Mouse (Mus musculus): Measurements from ENCODE around the gene Ncf2. TPM values are rescaled to one million over a fixed set of nuclear protein-coding genes. Genes with fewer than 3 reads are reported as not detected.
A peak's percentile ranks its signal among the peaks of the same experiment; 100 is the strongest.
"Not testable (repeated sequence)": the region's sequence is repeated elsewhere in the genome, so short reads cannot be mapped to it uniquely, and the experiment has no call there.

Gene Ncf2
- polyA plus RNA-seq, 1 experiment from 2014 or later = 6.7 TPM

DNA sequence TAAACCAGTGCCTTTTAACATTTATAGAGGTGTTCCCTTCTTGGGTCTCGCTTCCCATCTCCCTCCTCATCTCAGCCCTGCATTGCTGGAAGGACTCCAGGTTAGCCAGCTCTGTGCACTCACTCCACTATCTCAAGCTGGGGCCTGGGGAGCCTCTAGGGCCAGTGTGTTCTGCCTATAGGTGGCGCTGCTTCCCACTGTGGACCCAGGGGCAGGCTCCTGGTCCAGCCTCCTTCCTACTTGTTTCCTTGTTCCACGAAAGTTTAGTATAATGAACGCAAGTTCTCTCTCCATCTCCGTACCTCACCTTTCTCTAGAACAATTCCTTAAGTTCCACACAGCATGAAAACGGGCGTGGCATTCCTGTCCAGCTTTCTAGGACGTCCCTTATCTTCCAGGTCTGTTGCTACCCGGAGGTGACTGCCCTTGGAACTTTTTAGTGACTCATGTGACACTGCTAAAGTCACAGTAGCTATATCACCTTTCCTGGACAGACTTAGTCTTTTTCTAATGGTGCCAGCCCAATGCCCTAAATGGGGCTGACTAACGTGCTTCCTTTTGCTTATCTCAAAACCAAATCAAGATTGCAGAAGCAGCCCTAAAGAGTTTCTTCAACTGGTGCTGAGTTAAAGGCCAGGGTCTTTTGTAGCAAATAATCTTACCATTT is 20.8 kb upstream of the Ncf2 start:
- H3K27me3 ChIP-seq (ENCODE audit: insufficient read depth, low read length) = no peaks in the 10 kb centered on the region
- no peak overlapping the region for H3K4me3 ChIP-seq (ENCODE audit: low read length)
- no peak overlapping the region for H3K9ac ChIP-seq (replicated peaks; ENCODE audit: low read length)
- peaks cover 5% of the 10 kb centered on the region; the same call in 1 of the 2 replicates for H3K4me1 ChIP-seq (ENCODE audit: insufficient read depth, low read length)
- no peaks in the 10 kb centered on the region for H3K9me3 ChIP-seq (ENCODE audit: low read length)
- no peak overlapping the region for H3K4me2 ChIP-seq (replicated peaks; ENCODE audit: low read depth, low read length)
- ATAC-seq (ENCODE audit: low FRiP score, low TSS enrichment) = peak; percentile 87
- peaks cover 20% of the 10 kb centered on the region for H3K36me3 ChIP-seq (ENCODE audit: insufficient read depth, low read length)
- 35% methylated on average over 10 of the region's 10 CpGs for WGBS
- no peak overlapping the region for H3K27ac ChIP-seq (ENCODE audit: low read length)

DNA sequence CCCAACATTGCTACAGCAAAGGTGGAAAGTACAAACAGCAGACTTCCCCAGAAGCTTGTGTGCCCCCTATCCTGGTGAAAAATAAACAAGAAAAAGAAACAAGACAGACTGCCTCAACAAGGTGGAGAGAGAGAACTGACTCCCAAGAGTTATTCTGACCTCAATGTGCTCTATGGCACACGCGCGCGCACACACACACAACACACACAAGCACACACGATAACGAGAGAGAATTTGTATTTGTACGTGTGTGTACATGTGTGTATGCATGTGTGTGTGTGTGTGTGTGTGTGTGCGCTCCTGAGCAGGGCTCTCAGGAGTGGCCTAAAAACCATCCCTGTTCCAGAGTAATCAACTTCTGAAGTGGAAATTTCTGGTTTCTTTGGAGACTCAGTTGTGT is 15.4 kb upstream of the Ncf2 start:
- 95% methylated on average over 8 of the region's 8 CpGs for WGBS
- H3K27ac ChIP-seq (ENCODE audit: low read length) = no peak overlapping the region
- H3K36me3 ChIP-seq (ENCODE audit: insufficient read depth, low read length) = no peaks in the 10 kb centered on the region
- no peak overlapping the region for H3K4me2 ChIP-seq (replicated peaks; ENCODE audit: low read depth, low read length)
- no peaks in the 10 kb centered on the region for H3K27me3 ChIP-seq (ENCODE audit: insufficient read depth, low read length)
- no peaks in the 10 kb centered on the region for H3K9me3 ChIP-seq (ENCODE audit: low read length)
- no peak overlapping the region for H3K9ac ChIP-seq (replicated peaks; ENCODE audit: low read length)
- no peak overlapping the region for H3K4me3 ChIP-seq (ENCODE audit: low read length)
- no peak for ATAC-seq (ENCODE audit: low FRiP score, low TSS enrichment)
- peaks cover 5% of the 10 kb centered on the region; the same call in 1 of the 2 replicates for H3K4me1 ChIP-seq (ENCODE audit: insufficient read depth, low read length)

DNA sequence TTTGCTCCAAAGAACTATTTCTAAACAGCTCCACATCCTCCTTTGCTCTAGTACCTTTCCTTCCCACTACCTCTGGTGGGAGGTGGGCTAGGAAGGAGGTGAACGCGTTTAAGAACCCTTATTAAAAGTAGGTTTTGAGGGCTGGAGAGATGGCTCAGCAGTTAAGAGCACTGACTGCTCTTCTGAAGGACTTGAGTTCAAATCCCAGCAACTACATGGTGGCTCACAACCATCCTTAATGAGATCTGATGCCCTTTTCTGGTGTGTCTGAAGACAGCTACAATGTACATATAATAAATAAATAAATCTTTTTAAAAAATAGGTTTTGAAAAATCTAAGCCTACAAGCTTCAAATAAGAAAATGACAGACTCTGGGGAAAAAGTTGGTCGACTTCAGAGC is 14.5 kb upstream of the Ncf2 start:
- ATAC-seq (ENCODE audit: low FRiP score, low TSS enrichment); H3K36me3 ChIP-seq (ENCODE audit: insufficient read depth, low read length); H3K4me3 ChIP-seq (ENCODE audit: low read length); H3K27me3 ChIP-seq (ENCODE audit: insufficient read depth, low read length); H3K4me2 ChIP-seq (replicated peaks; ENCODE audit: low read depth, low read length); H3K9ac ChIP-seq (replicated peaks; ENCODE audit: low read length); H3K4me1 ChIP-seq (ENCODE audit: insufficient read depth, low read length); H3K9me3 ChIP-seq (ENCODE audit: low read length); H3K27ac ChIP-seq (ENCODE audit: low read length): not testable (repeated sequence)
- WGBS = 75% methylated on average over 3 of the region's 3 CpGs

DNA sequence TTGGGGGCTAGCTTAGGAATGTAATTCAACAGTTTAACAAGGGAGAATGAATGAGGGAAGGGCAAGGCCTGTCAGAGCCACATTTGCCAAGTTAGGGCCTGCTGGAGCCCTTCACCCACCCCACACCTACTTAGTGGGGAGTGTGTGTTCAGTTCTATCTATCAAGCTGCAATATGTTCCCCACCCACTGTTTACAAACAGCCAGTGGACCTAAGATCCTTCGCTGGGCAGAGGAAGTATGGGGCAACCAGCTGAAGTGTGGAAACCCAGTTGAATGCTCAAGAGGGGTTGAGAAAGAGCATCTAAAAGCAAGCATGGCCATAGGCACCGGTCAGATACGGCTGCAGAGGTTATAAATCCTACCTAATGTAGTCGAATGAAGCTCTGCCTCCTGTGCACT is 13.0 kb upstream of the Ncf2 start:
- no peak overlapping the region for H3K9ac ChIP-seq (replicated peaks; ENCODE audit: low read length)
- H3K4me2 ChIP-seq (replicated peaks; ENCODE audit: low read depth, low read length) = no peak overlapping the region
- ATAC-seq (ENCODE audit: low FRiP score, low TSS enrichment) = no peak
- 87% methylated on average over 4 of the region's 4 CpGs for WGBS
- H3K27ac ChIP-seq (ENCODE audit: low read length) = no peak overlapping the region
- H3K36me3 ChIP-seq (ENCODE audit: insufficient read depth, low read length) = no peaks in the 10 kb centered on the region
- peaks cover 18% of the 10 kb centered on the region for H3K4me1 ChIP-seq (ENCODE audit: insufficient read depth, low read length)
- no peak overlapping the region for H3K4me3 ChIP-seq (ENCODE audit: low read length)
- no peaks in the 10 kb centered on the region for H3K9me3 ChIP-seq (ENCODE audit: low read length)
- no peaks in the 10 kb centered on the region for H3K27me3 ChIP-seq (ENCODE audit: insufficient read depth, low read length)

DNA sequence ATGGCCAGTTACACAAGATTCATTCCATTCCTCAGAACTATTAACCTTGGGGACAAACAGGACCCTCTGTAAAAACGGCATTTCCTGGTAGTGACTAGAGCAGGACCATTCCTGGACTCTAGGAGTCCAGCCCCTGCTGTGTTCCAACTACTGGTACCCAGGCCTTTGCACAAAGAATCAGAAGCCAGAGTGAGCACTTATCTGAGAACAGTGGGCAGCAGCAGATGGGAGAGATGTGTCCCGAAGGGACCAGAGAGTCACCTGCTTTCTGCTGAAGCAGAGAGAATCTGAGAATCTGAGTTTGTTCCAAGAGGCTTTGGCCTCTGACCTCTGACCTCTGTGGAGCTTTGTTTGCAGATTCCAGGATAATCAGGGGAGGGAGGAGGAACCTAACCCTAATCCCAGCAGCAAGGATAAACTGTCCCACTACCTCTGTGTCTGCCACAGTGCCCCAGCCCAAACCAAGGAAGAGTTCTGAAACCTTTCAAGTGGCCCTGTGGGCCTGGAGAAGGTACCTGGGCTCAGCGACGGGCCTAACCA is 11.8 kb upstream of the Ncf2 start:
- no peak overlapping the region for H3K4me3 ChIP-seq (ENCODE audit: low read length)
- ATAC-seq (ENCODE audit: low FRiP score, low TSS enrichment) = no peak
- H3K27me3 ChIP-seq (ENCODE audit: insufficient read depth, low read length) = no peaks in the 10 kb centered on the region
- no peak overlapping the region for H3K9ac ChIP-seq (replicated peaks; ENCODE audit: low read length)
- H3K27ac ChIP-seq (ENCODE audit: low read length) = no peak overlapping the region
- 50% methylated on average over 4 of the region's 4 CpGs for WGBS
- H3K9me3 ChIP-seq (ENCODE audit: low read length) = no peaks in the 10 kb centered on the region
- H3K36me3 ChIP-seq (ENCODE audit: insufficient read depth, low read length) = no peaks in the 10 kb centered on the region
- H3K4me2 ChIP-seq (replicated peaks; ENCODE audit: low read depth, low read length) = no peak overlapping the region
- peaks cover 18% of the 10 kb centered on the region for H3K4me1 ChIP-seq (ENCODE audit: insufficient read depth, low read length)

DNA sequence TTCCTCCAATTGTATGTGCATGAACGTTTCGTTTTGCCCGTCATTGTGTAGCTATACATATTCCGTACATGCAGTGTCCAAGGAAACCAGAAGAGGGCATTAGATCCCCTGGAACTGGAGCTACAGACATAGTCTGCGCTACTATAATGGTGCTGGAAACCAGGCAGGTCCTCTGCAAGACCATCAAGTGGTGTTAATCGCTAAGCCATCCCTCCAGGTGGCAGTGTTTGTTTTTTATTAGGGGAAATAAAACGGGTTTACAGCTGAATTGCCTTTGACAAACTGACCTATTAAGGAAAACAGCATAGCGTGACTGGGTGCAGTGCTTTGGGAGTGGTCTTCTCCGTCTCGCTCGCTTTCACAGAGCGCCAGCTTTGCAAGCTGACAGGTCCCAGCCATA is 9.7 kb upstream of the Ncf2 start:
- no peaks in the 10 kb centered on the region for H3K9me3 ChIP-seq (ENCODE audit: low read length)
- no peaks in the 10 kb centered on the region for H3K36me3 ChIP-seq (ENCODE audit: insufficient read depth, low read length)
- ATAC-seq (ENCODE audit: low FRiP score, low TSS enrichment) = peak; percentile 72
- H3K27me3 ChIP-seq (ENCODE audit: insufficient read depth, low read length) = no peaks in the 10 kb centered on the region
- peak overlapping the region; percentile 41 for H3K4me2 ChIP-seq (replicated peaks; ENCODE audit: low read depth, low read length)
- H3K9ac ChIP-seq (replicated peaks; ENCODE audit: low read length) = no peak overlapping the region
- WGBS = 11% methylated on average over 12 of the region's 12 CpGs
- peaks cover 16% of the 10 kb centered on the region for H3K4me1 ChIP-seq (ENCODE audit: insufficient read depth, low read length)
- peak overlapping the region; percentile 67 for H3K27ac ChIP-seq (ENCODE audit: low read length)
- H3K4me3 ChIP-seq (ENCODE audit: low read length) = no peak overlapping the region

DNA sequence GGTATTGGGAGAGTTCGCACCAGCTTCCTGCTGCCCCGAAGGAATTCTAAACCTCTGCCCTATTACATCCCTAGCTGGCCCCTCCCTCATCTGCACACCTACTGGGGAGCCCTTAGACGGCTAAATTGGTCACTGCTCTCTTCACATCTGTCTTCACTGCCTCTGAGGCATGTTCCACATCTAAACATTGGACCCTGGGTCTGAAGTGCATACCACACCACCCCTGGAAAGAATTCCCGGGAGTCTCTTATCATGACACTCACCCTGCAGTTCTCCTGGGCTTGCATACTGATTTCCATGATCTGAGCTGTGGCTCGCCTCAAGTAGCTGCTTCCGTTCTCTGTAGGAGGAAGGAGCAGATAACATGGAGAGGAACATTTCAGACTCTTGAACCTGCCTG is 9.2 kb upstream of the Ncf2 start:
- WGBS = 7% methylated on average over 6 of the region's 6 CpGs
- ATAC-seq (ENCODE audit: low FRiP score, low TSS enrichment) = peak; percentile 78
- peak overlapping the region; percentile 41; the same call in 1 of the 2 replicates for H3K4me2 ChIP-seq (replicated peaks; ENCODE audit: low read depth, low read length)

DNA sequence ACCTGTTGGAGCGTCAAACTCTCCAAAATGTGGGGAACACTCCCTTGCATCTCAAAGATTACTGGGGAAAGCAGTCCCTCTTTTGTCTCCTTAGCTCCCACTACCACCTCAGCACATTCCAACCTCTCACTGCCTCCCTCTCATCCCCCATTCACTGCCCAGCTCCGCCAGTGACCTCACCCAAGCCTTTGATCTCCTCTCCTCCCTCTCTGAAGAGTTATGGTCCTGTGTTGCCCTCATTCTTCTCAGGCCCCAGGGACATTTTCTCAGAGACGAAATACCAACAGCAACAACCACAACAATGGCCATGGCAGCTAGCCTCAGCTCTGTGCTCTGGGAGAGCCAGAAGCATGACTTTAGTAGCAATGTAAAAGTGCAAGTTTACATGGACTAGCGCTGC is 8.7 kb upstream of the Ncf2 start:
- Histone ChIP-seq H3K27ac (ENCODE audit: low read length) (peak overlapping the region; percentile 67), H3K36me3 (ENCODE audit: insufficient read depth, low read length) (no peaks in the 10 kb centered on the region), H3K4me1 (ENCODE audit: insufficient read depth, low read length) (peaks cover 16% of the 10 kb centered on the region), H3K9ac (replicated peaks; ENCODE audit: low read length) (no peak overlapping the region), H3K27me3 (ENCODE audit: insufficient read depth, low read length) (no peaks in the 10 kb centered on the region), H3K4me2 (replicated peaks; ENCODE audit: low read depth, low read length) (0 out of 2 replicates have a peak overlapping the region, but pooled peaks have one; percentile 41), H3K9me3 (ENCODE audit: low read length) (no peaks in the 10 kb centered on the region), H3K4me3 (ENCODE audit: low read length) (no peak overlapping the region)
- peak; percentile 80 for ATAC-seq (ENCODE audit: low FRiP score, low TSS enrichment)
- WGBS = 15% methylated on average over 4 of the region's 4 CpGs

More for the DNA sequence above, 9.2 kb upstream of the Ncf2 start:
- peaks cover 16% of the 10 kb centered on the region for H3K4me1 ChIP-seq (ENCODE audit: insufficient read depth, low read length)
- H3K27ac ChIP-seq (ENCODE audit: low read length) = peak overlapping the region; percentile 67
- H3K4me3 ChIP-seq (ENCODE audit: low read length) = no peak overlapping the region
- H3K9me3 ChIP-seq (ENCODE audit: low read length) = no peaks in the 10 kb centered on the region
- no peak overlapping the region for H3K9ac ChIP-seq (replicated peaks; ENCODE audit: low read length)
- H3K36me3 ChIP-seq (ENCODE audit: insufficient read depth, low read length) = no peaks in the 10 kb centered on the region
- H3K27me3 ChIP-seq (ENCODE audit: insufficient read depth, low read length) = no peaks in the 10 kb centered on the region

DNA sequence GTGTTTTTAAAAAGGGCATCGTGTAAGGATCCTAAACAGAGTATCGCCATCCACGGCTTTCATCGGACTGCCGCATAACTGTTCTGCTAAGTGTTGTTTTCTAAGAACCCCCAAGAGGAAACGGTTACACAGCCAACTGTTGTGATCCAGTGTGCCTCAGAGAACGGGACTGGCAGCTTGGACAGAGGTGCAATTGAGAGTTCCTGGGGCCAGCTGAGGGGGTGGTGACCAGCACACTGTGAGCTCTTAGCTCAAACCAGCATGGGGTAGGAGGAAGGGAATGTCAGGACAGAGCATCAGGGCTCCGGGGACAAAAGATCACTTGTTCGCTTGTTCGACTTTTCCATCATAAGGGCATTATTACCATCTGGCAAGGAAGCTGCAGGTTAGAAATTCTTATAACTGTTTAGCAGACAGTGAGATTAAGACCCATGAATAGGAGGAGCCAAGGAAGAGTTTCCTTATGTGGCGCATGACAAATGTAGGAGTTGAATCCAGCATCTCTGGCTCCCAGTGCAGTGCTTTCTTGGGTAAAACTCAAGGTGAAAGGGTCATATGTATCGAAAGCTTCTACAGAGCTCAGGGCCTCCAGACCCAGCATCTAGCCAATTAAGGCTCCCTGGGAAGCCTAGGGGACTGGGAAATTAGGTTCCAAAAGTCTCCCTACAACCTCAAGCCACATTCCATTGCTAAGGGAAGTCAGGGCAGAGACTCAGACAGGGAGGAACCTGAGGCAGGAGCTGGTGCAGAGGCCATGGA is 7.1 kb upstream of the Ncf2 start:
- Histone ChIP-seq H3K4me2 (replicated peaks; ENCODE audit: low read depth, low read length) (no peak overlapping the region), H3K27ac (ENCODE audit: low read length) (no peak overlapping the region), H3K9me3 (ENCODE audit: low read length) (no peaks in the 10 kb centered on the region), H3K36me3 (ENCODE audit: insufficient read depth, low read length) (no peaks in the 10 kb centered on the region), H3K27me3 (ENCODE audit: insufficient read depth, low read length) (no peaks in the 10 kb centered on the region), H3K9ac (replicated peaks; ENCODE audit: low read length) (no peak overlapping the region), H3K4me3 (ENCODE audit: low read length) (no peak overlapping the region), H3K4me1 (ENCODE audit: insufficient read depth, low read length) (peaks cover 16% of the 10 kb centered on the region)
- no peak for ATAC-seq (ENCODE audit: low FRiP score, low TSS enrichment)
- 59% methylated on average over 12 of the region's 12 CpGs for WGBS

Measured in kidney, embryonic 16.5 days (tissue).